In genomic region chr4:137783541-137784191, GRCm38 (mm10) we compare ENCODE assay signal across 10 mouse cellular contexts. TPM values are rescaled to one million over a fixed set of nuclear protein-coding genes. Genes with fewer than 3 reads are reported as not detected.
A peak's percentile ranks its signal among the peaks of the same experiment; 100 is the strongest.
DNase-seq lines count a peak whose midpoint lies in the region; ATAC-seq and TF ChIP-seq lines count a peak whose summit lies in the region.
"Had no signal": no experiment of that assay in that cellular context is flagged by ENCODE, and none has a peak within 500 bp of the region (broad histone marks: within the 10 kb centered on the region; RNA-seq: fewer than 3 reads in every experiment).

No protein-coding gene starts in this region.

- TF ChIP-seq POLR2A in limb, embryonic 14.5 days (IDR thresholded peaks at IDR 0.05; ENCODE audit: borderline replicate concordance, extremely low read depth, insufficient read depth, insufficient read length) = no peak

- H3K36me3 ChIP-seq in kidney, embryonic 15.5 days = no peaks in the 10 kb centered on the region
- no peaks in the 10 kb centered on the region for H3K36me3 ChIP-seq in limb, embryonic 14.5 days (ENCODE audit: control insufficient read depth, insufficient read depth, low read length)

- H3K4me2 ChIP-seq in kidney, embryonic 15.5 days = no peak overlapping the region
- no peak overlapping the region for H3K4me2 ChIP-seq in limb, embryonic 14.5 days (replicated peaks; ENCODE audit: low read depth, low read length, severe bottlenecking)

- no peak overlapping the region for H3K27ac ChIP-seq in kidney, embryonic 15.5 days
- H3K27ac ChIP-seq in limb, embryonic 14.5 days (replicated peaks; ENCODE audit: low read depth, low read length) = no peak overlapping the region

- no peak overlapping the region for H3K4me3 ChIP-seq in kidney, embryonic 15.5 days (replicated peaks)
- H3K4me3 ChIP-seq in limb, embryonic 14.5 days (replicated peaks; ENCODE audit: low read length) = no peak overlapping the region

- no peaks in the 10 kb centered on the region for H3K9me3 ChIP-seq in kidney, embryonic 15.5 days (replicated peaks)
- no peaks in the 10 kb centered on the region for H3K9me3 ChIP-seq in limb, embryonic 14.5 days (ENCODE audit: control insufficient read depth, low read length)

- H3K9ac ChIP-seq in kidney, embryonic 15.5 days = no peak overlapping the region
- peak overlapping the region; percentile 28 for H3K9ac ChIP-seq in limb, embryonic 14.5 days (ENCODE audit: low read depth, low read length, severe bottlenecking)

- peaks cover 17% of the 10 kb centered on the region for H3K4me1 ChIP-seq in kidney, embryonic 15.5 days
- H3K4me1 ChIP-seq in limb, embryonic 14.5 days (ENCODE audit: control insufficient read depth, insufficient read depth, low read length) = peaks cover 8% of the 10 kb centered on the region

- 39% methylated on average over 9 of the region's 9 CpGs for WGBS in kidney, embryonic 15.5 days
- 38% methylated on average over 8 of the region's 9 CpGs for WGBS in limb, embryonic 14.5 days

- ATAC-seq in kidney, embryonic 15.5 days (replicated peaks; ENCODE audit: low FRiP score) = no peak
- no peak for ATAC-seq in limb, embryonic 14.5 days (ENCODE audit: low FRiP score, low read depth)
- no peak for ATAC-seq in erythroid progenitor cell, adult 5-6 weeks (replicated peaks; ENCODE audit: low FRiP score, poor library complexity, severe bottlenecking)

- peak; percentile 92 for DNase-seq in kidney, adult 11 months
- peak; percentile 32 for DNase-seq in cerebellum, adult 11 months
- peak; percentile 22 to 52 for DNase-seq in frontal cortex, postnatal 36 days (ENCODE audit: low spot score in 2 of 2)
- peak; percentile 84 for DNase-seq in kidney, adult 18-20 months
- peak; percentile 31 for DNase-seq in limb, embryonic 14.5 days (ENCODE audit: low spot score)
- no peak for DNase-seq in embryo, embryonic 10 days (ENCODE audit: low spot score)

- H3K27me3 ChIP-seq in kidney, embryonic 15.5 days = no peaks in the 10 kb centered on the region
- no peaks in the 10 kb centered on the region for H3K27me3 ChIP-seq in limb, embryonic 14.5 days (ENCODE audit: control insufficient read depth, insufficient read depth, low read length)

RNA-seq across cellular contexts. Expression of gene Alpl, which starts 12.5 kb away (rescaled TPM):
- 12.9 and 25.3 TPM in 2 replicates for polyA plus RNA-seq in kidney, embryonic 15.5 days (2015; fragmentation: Nextera tagmentation; extraction: Ambion mirVana)
- 31.4 and 40.6 TPM in 2 replicates for polyA plus RNA-seq in limb, embryonic 14.5 days (2012; rRNA removed)
- 26.3 and 28.0 TPM in 2 replicates for polyA plus RNA-seq in limb, embryonic 14.5 days (2014; fragmentation: Nextera tagmentation; extraction: Ambion mirVana)
- not detected in 2 replicates for total RNA-seq in erythroid progenitor cell, adult 5-6 weeks (2015; ENCODE audit: low replicate concordance)
- total RNA-seq in erythroid progenitor cell, adult 5-6 weeks (2017; ENCODE audit: low replicate concordance) = not detected in 2 replicates
- total RNA-seq: hematopoietic stem cell, adult 5-6 weeks; MEL had no signal
